Mouse (Mus musculus): Measurements from ENCODE around the gene Fam178b. TPM values are rescaled to one million over a fixed set of nuclear protein-coding genes. Genes with fewer than 3 reads are reported as not detected.

The Fam178b gene
- polyA plus RNA-seq, 1 experiment = 0.29 TPM

GRCm38 (mm10) chr1:36588476-36589450 is 94.2 kb downstream of the Fam178b start:
- Histone ChIP-seq H3K36me3 (ENCODE audit: control insufficient read depth, insufficient read depth, low read length) (no peaks in the 10 kb centered on the region), H3K27me3 (ENCODE audit: control insufficient read depth, insufficient read depth, low read length) (no peaks in the 10 kb centered on the region), H3K4me3 (ENCODE audit: low read depth, low read length) (no peak overlapping the region), H3K4me1 (ENCODE audit: control insufficient read depth, insufficient read depth, insufficient read length, low read length) (peaks cover 13% of the 10 kb centered on the region), H3K27ac (ENCODE audit: insufficient read depth, low read depth, low read length) (peak overlapping the region; percentile 81)
- WGBS = 75% methylated on average over 13 of the region's 13 CpGs
- TF ChIP-seq POLR2A (IDR thresholded peaks at IDR 0.05; ENCODE audit: low read depth, low read length) (no peak), CTCF (IDR thresholded peaks at IDR 0.05; ENCODE audit: extremely low read depth, insufficient read length, insufficient replicate concordance, low read depth, low read length) (no peak)

GRCm38 (mm10) chr1:36587860-36588259 is 95.1 kb downstream of the Fam178b start:
- 91% methylated on average over 6 of the region's 6 CpGs for WGBS
- peak overlapping the region; percentile 65; the same call in 1 of the 2 replicates for H3K27ac ChIP-seq (ENCODE audit: insufficient read depth, low read depth, low read length)
- TF ChIP-seq POLR2A (IDR thresholded peaks at IDR 0.05; ENCODE audit: low read depth, low read length) (no peak), CTCF (IDR thresholded peaks at IDR 0.05; ENCODE audit: extremely low read depth, insufficient read length, insufficient replicate concordance, low read depth, low read length) (no peak)

GRCm38 (mm10) chr1:36586288-36586687 is 96.7 kb downstream of the Fam178b start:
- Histone ChIP-seq H3K4me1 (ENCODE audit: control insufficient read depth, insufficient read depth, insufficient read length, low read length) (peaks cover 13% of the 10 kb centered on the region), H3K27me3 (ENCODE audit: control insufficient read depth, insufficient read depth, low read length) (no peaks in the 10 kb centered on the region), H3K4me3 (ENCODE audit: low read depth, low read length) (no peak overlapping the region), H3K27ac (ENCODE audit: insufficient read depth, low read depth, low read length) (no peak overlapping the region), H3K36me3 (ENCODE audit: control insufficient read depth, insufficient read depth, low read length) (no peaks in the 10 kb centered on the region)
- 90% methylated on average over 4 of the region's 4 CpGs for WGBS
- TF ChIP-seq POLR2A (IDR thresholded peaks at IDR 0.05; ENCODE audit: low read depth, low read length) (no peak), CTCF (IDR thresholded peaks at IDR 0.05; ENCODE audit: extremely low read depth, insufficient read length, insufficient replicate concordance, low read depth, low read length) (no peak)

More at GRCm38 (mm10) chr1:36587860-36588259, 95.1 kb downstream of the Fam178b start:
- Histone ChIP-seq H3K27me3 (ENCODE audit: control insufficient read depth, insufficient read depth, low read length) (no peaks in the 10 kb centered on the region), H3K4me1 (ENCODE audit: control insufficient read depth, insufficient read depth, insufficient read length, low read length) (peaks cover 13% of the 10 kb centered on the region), H3K36me3 (ENCODE audit: control insufficient read depth, insufficient read depth, low read length) (no peaks in the 10 kb centered on the region), H3K4me3 (ENCODE audit: low read depth, low read length) (no peak overlapping the region)

- H3K4me3 ChIP-seq (ENCODE audit: low read depth, low read length) = no peak overlapping the region
- no peaks in the 10 kb centered on the region for H3K27me3 ChIP-seq (ENCODE audit: control insufficient read depth, insufficient read depth, low read length)
- H3K27ac ChIP-seq (ENCODE audit: insufficient read depth, low read depth, low read length) = no peak overlapping the region
- no peaks in the 10 kb centered on the region for H3K36me3 ChIP-seq (ENCODE audit: control insufficient read depth, insufficient read depth, low read length)
- peaks cover 15% of the 10 kb centered on the region for H3K4me1 ChIP-seq (ENCODE audit: control insufficient read depth, insufficient read depth, insufficient read length, low read length)
- TF ChIP-seq POLR2A (IDR thresholded peaks at IDR 0.05; ENCODE audit: low read depth, low read length) (no peak), CTCF (IDR thresholded peaks at IDR 0.05; ENCODE audit: extremely low read depth, insufficient read length, insufficient replicate concordance, low read depth, low read length) (no peak)
- 66% methylated on average over 8 of the region's 8 CpGs for WGBS
Measured at GRCm38 (mm10) chr1:36583408-36584116, 99.4 kb downstream of the Fam178b start.

- TF ChIP-seq POLR2A (IDR thresholded peaks at IDR 0.05; ENCODE audit: low read depth, low read length) = no peak
- TF ChIP-seq CTCF (IDR thresholded peaks at IDR 0.05; ENCODE audit: extremely low read depth, insufficient read length, insufficient replicate concordance, low read depth, low read length) = no peak
- no peak overlapping the region for H3K27ac ChIP-seq (ENCODE audit: insufficient read depth, low read depth, low read length)
- H3K4me3 ChIP-seq (ENCODE audit: low read depth, low read length) = no peak overlapping the region
- no peaks in the 10 kb centered on the region for H3K36me3 ChIP-seq (ENCODE audit: control insufficient read depth, insufficient read depth, low read length)
- WGBS = 88% methylated on average over 8 of the region's 8 CpGs
- peaks cover 27% of the 10 kb centered on the region for H3K4me1 ChIP-seq (ENCODE audit: control insufficient read depth, insufficient read depth, insufficient read length, low read length)
- H3K27me3 ChIP-seq (ENCODE audit: control insufficient read depth, insufficient read depth, low read length) = no peaks in the 10 kb centered on the region
Measured at GRCm38 (mm10) chr1:36582211-36582610, 100.8 kb downstream of the Fam178b start.

- peak overlapping the region; percentile 48; the same call in 1 of the 2 replicates for H3K27ac ChIP-seq (ENCODE audit: insufficient read depth, low read depth, low read length)
Measured at GRCm38 (mm10) chr1:36581260-36581659, 101.7 kb downstream of the Fam178b start.

More at GRCm38 (mm10) chr1:36581260-36581659, 101.7 kb downstream of the Fam178b start:
- no peak overlapping the region for H3K4me3 ChIP-seq (ENCODE audit: low read depth, low read length)
- WGBS = 74% methylated on average over 5 of the region's 5 CpGs
- H3K36me3 ChIP-seq (ENCODE audit: control insufficient read depth, insufficient read depth, low read length) = no peaks in the 10 kb centered on the region
- H3K27me3 ChIP-seq (ENCODE audit: control insufficient read depth, insufficient read depth, low read length) = no peaks in the 10 kb centered on the region
- H3K4me1 ChIP-seq (ENCODE audit: control insufficient read depth, insufficient read depth, insufficient read length, low read length) = peaks cover 34% of the 10 kb centered on the region
- TF ChIP-seq CTCF (IDR thresholded peaks at IDR 0.05; ENCODE audit: extremely low read depth, insufficient read length, insufficient replicate concordance, low read depth, low read length) (no peak), POLR2A (IDR thresholded peaks at IDR 0.05; ENCODE audit: low read depth, low read length) (no peak)
